Mouse (Mus musculus) myocyte (in vitro differentiated cells): Measurements from ENCODE around the gene Olfr596.
"Not testable (repeated sequence)": the region's sequence is repeated elsewhere in the genome, so short reads cannot be mapped to it uniquely, and the experiment has no call there.

Experiments
- E2F4 ChIP-seq: IDR thresholded peaks from one replicate; pipeline ENCODE4 v1.6.1; 2011; ENCODE audit warnings: mild to moderate bottlenecking, control low read depth, moderate library complexity; ENCODE audit not compliant: insufficient read depth
- MAX ChIP-seq: IDR thresholded peaks from one replicate; pipeline ENCODE4 v1.6.1; 2011; ENCODE audit warnings: low read depth, mild to moderate bottlenecking, control low read depth
- MYOG ChIP-seq, 3 experiments: IDR thresholded peaks; one replicate each; pipeline ENCODE4 v1.6.1; 2011; ENCODE audit warnings: control low read depth in 2 of 3, low read depth in 2 of 3, mild to moderate bottlenecking in 2 of 3; ENCODE audit not compliant: insufficient read length in 2 of 3, control insufficient read depth in 1 of 3, insufficient read depth in 1 of 3
- POLR2A ChIP-seq: IDR thresholded peaks from one replicate; pipeline ENCODE4 v1.6.1; 2011; ENCODE audit warnings: low read depth, mild to moderate bottlenecking, control low read depth, moderate library complexity; ENCODE audit not compliant: insufficient read length
- POLR2AphosphoS2 ChIP-seq: IDR thresholded peaks from one replicate; pipeline ENCODE4 v1.6.1; 2011; ENCODE audit warnings: low read depth, control low read depth; ENCODE audit not compliant: insufficient read length

DNA sequence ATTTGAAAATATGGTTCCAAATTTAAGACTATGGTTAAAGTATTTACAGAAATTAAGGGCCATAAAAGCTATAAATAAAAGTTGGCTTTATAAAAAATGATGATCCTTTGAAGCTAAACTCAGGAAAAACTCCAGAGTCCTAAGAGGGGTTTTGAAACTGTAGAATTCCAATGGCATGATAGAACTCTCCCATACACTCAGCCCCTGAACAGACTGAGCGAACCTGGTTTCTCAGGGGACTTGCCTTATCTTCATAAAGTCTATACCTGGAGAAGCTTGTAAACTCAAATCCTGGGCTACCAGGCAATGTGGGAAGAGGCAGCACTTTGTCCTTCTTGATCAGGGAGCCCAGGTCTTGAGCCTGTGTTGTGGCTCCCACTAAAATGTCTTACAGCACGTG lies at the start of gene Olfr596:
- TF ChIP-seq POLR2A; E2F4; POLR2AphosphoS2; MYOG (IDR thresholded peaks at IDR 0.05; ENCODE audit: control insufficient read depth in 1 of 3, insufficient read depth in 1 of 3, insufficient read length in 2 of 3, low read depth in 2 of 3); MAX: not testable (repeated sequence)
